Mouse (Mus musculus) heart, embryonic 10.5 days (tissue): ENCODE measurements around the gene Bcl9l. TPM values are rescaled to one million over a fixed set of nuclear protein-coding genes. Genes with fewer than 3 reads are reported as not detected.

Experiments
- DNase-seq: peaks from one replicate; pipeline ENCODE4 v3.0.0-alpha.2; 2017; ENCODE audit warnings: low spot score
- H3K27ac ChIP-seq: fragments of 300-500 bp; sonication (generic); 2 replicates; pipeline ENCODE4 v1.5.1; 2016; ENCODE audit warnings: mild to moderate bottlenecking
- H3K27me3 ChIP-seq: fragments of 300-500 bp; sonication (generic); 2 replicates; pipeline ENCODE4 v1.6.1; 2016; ENCODE audit warnings: mild to moderate bottlenecking; ENCODE audit not compliant: poor library complexity, insufficient read depth, severe bottlenecking
- H3K36me3 ChIP-seq: fragments of 300-500 bp; sonication (generic); 2 replicates; pipeline ENCODE4 v1.6.1; 2016; ENCODE audit warnings: mild to moderate bottlenecking, moderate library complexity
- H3K4me1 ChIP-seq: fragments of 300-500 bp; sonication (generic); 2 replicates; pipeline ENCODE4 v1.6.1; 2016; ENCODE audit warnings: mild to moderate bottlenecking
- H3K4me3 ChIP-seq: fragments of 300-500 bp; sonication (generic); 2 replicates; pipeline ENCODE4 v1.5.1; 2016; ENCODE audit warnings: mild to moderate bottlenecking, moderate library complexity
- H3K9me3 ChIP-seq: fragments of 300-500 bp; sonication (generic); 2 replicates; pipeline ENCODE4 v1.6.1; 2016; ENCODE audit warnings: mild to moderate bottlenecking, moderate library complexity
- WGBS: fragments of 180-500 bp; shearing (Covaris S2); methylation state at CpG from one replicate; pipeline ENCODE4 v1.1.7; 2016; 5-methylcytosine and 5-hydroxymethylcytosine counted together
- polyA plus RNA-seq: library from polyadenylated mRNA; unstranded; fragments of >200 nt; fragmentation: Nextera tagmentation; extraction: Ambion mirVana; gene quantifications from 2 replicates; pipeline ENCODE4 v1.2.1, GENCODE M21; 2016

Bcl9l gene
- polyA plus RNA-seq, 1 experiment from 2014 or later = 9.6 TPM

GRCm38 (mm10) chr9:44475936-44476335 lies 6.7 kb upstream of the Bcl9l start:
- Histone ChIP-seq H3K9me3 (no peaks in the 10 kb centered on the region), H3K27ac (no peak overlapping the region), H3K36me3 (no peaks in the 10 kb centered on the region), H3K4me1 (peaks cover 27% of the 10 kb centered on the region), H3K27me3 (0 out of 2 replicates have a peak, but pooled peaks cover 3% of the 10 kb centered on the region), H3K4me3 (no peak overlapping the region)
- WGBS = 84% methylated on average over 3 of the region's 3 CpGs
- no peak for DNase-seq

DNA sequence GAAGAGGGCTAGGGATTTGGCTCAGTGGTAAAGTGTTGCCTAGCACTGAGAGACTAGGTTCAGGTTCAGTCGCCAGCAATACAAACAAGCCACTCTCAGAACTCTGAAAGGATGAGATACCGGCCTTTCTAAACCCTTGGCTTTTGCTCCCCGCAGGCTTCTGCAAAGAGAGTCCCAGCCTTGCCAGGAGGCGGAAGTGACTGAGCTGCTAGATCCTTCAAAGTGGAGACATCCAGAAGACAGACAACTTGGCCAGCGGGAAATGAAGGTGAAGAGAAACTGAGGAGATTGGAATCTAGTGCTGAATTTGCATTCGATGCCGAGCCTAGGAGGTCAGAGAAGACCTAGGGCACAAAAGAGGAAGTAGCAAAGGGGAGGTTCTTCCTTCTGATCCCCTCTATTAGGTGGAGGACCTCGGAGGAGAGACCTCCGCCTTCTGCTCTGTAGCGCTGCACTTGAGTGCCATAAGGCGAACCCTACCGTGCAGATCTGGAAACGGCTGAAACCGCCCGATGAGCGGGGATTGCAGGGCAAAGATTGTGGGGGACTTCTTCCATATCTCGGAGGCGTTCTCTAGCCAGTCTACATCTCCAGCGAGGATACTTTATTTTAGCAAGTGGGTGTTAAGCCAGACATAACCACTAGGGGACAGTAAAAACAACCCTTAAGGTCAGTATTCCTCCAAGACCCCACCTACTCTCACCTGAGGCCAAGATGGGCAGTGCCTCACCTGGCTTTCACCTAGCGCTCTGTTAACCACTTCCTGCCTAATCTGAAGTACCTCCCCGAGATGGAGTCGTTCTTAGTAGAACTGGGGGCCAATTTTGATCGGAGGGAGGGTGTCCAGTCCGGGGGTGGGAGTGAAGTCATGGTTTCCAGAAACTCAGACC lies 5.0 kb upstream of the Bcl9l start:
- Histone ChIP-seq H3K36me3 (no peaks in the 10 kb centered on the region), H3K27me3 (0 out of 2 replicates have a peak, but pooled peaks cover 3% of the 10 kb centered on the region), H3K4me1 (peaks cover 41% of the 10 kb centered on the region), H3K9me3 (no peaks in the 10 kb centered on the region), H3K4me3 (peak overlapping the region; percentile 76), H3K27ac (peak overlapping the region; percentile 91)
- no peak for DNase-seq
- 3% methylated on average over 24 of the region's 24 CpGs for WGBS

DNA sequence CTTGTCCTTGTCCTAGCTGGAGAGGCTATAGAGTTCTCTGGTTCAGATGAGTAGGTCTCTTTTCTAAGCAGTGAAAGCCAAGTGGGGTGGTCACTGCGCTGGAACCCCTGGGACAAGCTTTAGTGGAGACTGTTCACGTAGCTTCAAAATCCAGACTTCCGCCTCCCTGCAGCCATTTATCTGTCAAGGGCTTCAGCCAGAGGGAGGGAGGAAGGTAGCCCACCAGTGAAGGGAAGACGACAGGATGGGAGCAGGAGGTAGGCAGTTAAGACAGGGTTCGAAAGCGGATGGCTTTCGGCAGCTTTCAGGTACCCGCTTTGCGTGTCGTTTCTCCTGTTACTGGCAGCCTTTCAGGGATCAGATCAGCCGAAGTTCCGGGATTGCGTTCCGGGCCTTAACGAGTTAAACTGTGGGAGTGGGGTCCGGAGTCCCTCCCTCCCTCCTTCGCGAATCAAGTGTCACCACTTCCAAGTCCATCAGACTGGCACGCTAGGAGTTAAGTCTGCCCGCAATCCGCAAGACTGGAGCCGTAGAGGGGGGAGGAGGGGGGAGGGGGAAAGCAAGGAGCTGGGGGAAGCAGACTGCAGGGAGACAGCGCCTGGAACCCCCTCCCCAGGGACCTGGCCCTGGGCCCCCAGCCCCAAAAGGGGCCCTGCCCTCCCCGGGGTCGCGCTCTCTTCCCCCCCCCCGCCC lies 4.2 kb upstream of the Bcl9l start:
- peaks cover 42% of the 10 kb centered on the region for H3K4me1 ChIP-seq
- H3K27me3 ChIP-seq = 0 out of 2 replicates have a peak, but pooled peaks cover 3% of the 10 kb centered on the region
- under 1% methylated on average over 24 of the region's 27 CpGs for WGBS
- H3K4me3 ChIP-seq = peak overlapping the region; percentile 76
- DNase-seq = peak; percentile 91
- no peaks in the 10 kb centered on the region for H3K9me3 ChIP-seq
- H3K36me3 ChIP-seq = no peaks in the 10 kb centered on the region
- H3K27ac ChIP-seq = peak overlapping the region; percentile 91

GRCm38 (mm10) chr9:44478959-44479605 lies 3.5 kb upstream of the Bcl9l start:
- Histone ChIP-seq H3K27me3 (0 out of 2 replicates have a peak, but pooled peaks cover 3% of the 10 kb centered on the region), H3K4me1 (peaks cover 48% of the 10 kb centered on the region), H3K4me3 (peak overlapping the region; percentile 76), H3K9me3 (no peaks in the 10 kb centered on the region), H3K36me3 (no peaks in the 10 kb centered on the region), H3K27ac (peak overlapping the region; percentile 91)
- peak; percentile 94 for DNase-seq
- under 1% methylated on average over 29 of the region's 29 CpGs for WGBS

DNA sequence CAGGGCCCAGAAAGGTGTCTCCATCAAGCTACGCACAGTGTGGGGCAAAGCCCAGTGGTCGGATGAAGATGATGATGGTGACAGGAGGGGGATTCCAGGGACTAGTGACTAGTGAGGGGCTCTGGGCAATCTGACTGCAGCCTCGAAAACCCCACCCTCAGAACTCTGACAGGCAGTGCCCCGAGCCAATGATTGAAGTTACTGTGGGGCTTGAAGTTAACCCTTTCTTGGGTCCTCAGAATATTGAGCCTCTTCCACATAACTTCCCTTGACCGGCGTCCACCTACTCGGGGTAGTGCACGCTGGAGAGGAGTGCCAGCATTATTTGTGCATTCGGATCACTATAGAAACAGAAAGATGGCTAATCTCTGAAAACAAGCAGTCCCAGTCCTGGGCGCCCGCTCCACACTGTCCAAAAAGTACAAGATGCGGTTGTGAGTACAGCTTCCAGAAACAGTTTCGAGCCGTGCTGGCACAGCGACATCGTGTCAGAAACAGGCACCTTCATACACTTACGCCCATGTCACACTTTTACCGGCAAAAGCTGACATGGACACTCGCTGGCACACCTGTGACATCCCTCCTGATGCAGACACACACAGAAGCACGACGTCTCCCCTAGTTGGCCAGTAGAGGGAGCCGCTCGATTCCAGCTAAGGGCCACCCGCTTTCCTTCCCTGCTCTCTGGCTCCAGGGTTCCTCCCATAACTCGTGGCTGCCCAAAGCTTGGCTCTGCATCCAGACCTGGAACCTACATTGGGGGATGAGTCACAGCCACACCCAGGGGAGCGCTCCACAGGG lies 2.8 kb upstream of the Bcl9l start:
- DNase-seq = peak; percentile 92
- H3K27me3 ChIP-seq = 0 out of 2 replicates have a peak, but pooled peaks cover 3% of the 10 kb centered on the region
- peaks cover 52% of the 10 kb centered on the region for H3K4me1 ChIP-seq
- H3K9me3 ChIP-seq = no peaks in the 10 kb centered on the region
- under 1% methylated on average over 26 of the region's 26 CpGs for WGBS
- no peaks in the 10 kb centered on the region for H3K36me3 ChIP-seq
- peak overlapping the region; percentile 91 for H3K27ac ChIP-seq
- H3K4me3 ChIP-seq = peak overlapping the region; percentile 76

DNA sequence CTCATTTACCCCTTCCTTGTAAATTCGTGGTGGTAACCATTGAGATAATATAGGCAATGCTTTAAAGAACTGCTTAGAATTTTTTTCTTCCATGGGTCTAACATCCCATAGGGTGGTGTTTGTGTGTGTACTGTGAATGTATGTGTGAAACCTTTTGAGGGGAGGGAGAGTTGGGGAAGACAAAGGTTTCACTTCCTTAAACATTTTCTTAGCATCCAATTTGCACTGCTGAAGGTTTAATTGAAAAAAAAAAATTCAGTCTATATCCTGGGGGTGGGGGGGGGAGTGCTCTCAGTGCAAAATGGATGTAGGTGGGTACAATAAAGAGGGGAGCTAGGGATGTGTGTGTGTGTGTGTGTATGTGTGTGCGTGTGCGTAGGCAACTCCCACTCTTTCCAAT lies 513 bp upstream of the Bcl9l start:
- Histone ChIP-seq H3K4me1 (peaks cover 75% of the 10 kb centered on the region), H3K27ac (peak overlapping the region; percentile 96), H3K9me3 (no peaks in the 10 kb centered on the region), H3K4me3 (peak overlapping the region; percentile 97), H3K27me3 (no peaks in the 10 kb centered on the region), H3K36me3 (no peaks in the 10 kb centered on the region)
- no peak for DNase-seq
- 7% methylated on average over 3 of the region's 3 CpGs for WGBS

DNA sequence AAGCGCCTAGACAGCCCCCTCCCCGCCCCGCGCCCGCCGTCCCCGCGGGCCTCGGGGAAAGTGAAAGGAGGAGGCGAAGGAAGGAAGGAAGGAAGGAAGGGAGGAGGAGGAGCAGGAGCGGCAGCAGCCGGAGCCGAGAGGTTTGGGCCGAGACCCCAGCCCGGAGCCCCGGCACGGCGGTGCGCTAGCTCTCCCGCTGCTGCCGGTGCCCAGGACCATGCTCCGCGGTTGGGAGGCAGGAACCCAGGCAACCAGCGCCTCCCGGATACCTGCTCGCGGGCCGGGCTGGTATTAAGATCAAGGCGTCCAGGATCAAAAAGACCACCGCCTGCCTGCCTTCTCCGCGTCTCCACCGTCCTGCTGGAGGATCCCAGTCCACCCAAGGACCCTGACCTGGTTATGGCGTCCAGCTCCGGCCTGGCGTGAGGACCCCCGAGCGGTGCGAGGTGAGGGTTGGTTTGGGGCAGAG lies 450 bp downstream of the Bcl9l start:
- H3K4me1 ChIP-seq = peaks cover 75% of the 10 kb centered on the region
- under 1% methylated on average over 39 of the region's 39 CpGs for whole genome bisulfite sequencing
- peak overlapping the region; percentile 97 for H3K4me3 ChIP-seq
- H3K27me3 ChIP-seq = no peaks in the 10 kb centered on the region
- H3K27ac ChIP-seq = peak overlapping the region; percentile 96
- DNase-seq = no peak
- H3K36me3 ChIP-seq = no peaks in the 10 kb centered on the region
- H3K9me3 ChIP-seq = no peaks in the 10 kb centered on the region

- DNase-seq = no peak
- Histone ChIP-seq H3K27me3 (no peaks in the 10 kb centered on the region), H3K27ac (peak overlapping the region; percentile 96), H3K36me3 (no peaks in the 10 kb centered on the region), H3K4me3 (peak overlapping the region; percentile 97), H3K4me1 (peaks cover 78% of the 10 kb centered on the region), H3K9me3 (no peaks in the 10 kb centered on the region)
- under 1% methylated on average over 12 of the region's 12 CpGs for WGBS
Observed at GRCm38 (mm10) chr9:44483510-44484044, 952 bp downstream of the Bcl9l start.

GRCm38 (mm10) chr9:44484311-44485104 lies 1.9 kb downstream of the Bcl9l start:
- WGBS = 21% methylated on average over 7 of the region's 7 CpGs
- H3K4me3 ChIP-seq = peak overlapping the region; percentile 97
- H3K36me3 ChIP-seq = no peaks in the 10 kb centered on the region
- no peaks in the 10 kb centered on the region for H3K27me3 ChIP-seq
- peaks cover 83% of the 10 kb centered on the region for H3K4me1 ChIP-seq
- peak overlapping the region; percentile 96 for H3K27ac ChIP-seq
- H3K9me3 ChIP-seq = no peaks in the 10 kb centered on the region
- no peak for DNase-seq

- 34% methylated on average over 6 of the region's 6 CpGs for WGBS
- Histone ChIP-seq H3K9me3 (no peaks in the 10 kb centered on the region), H3K4me1 (peaks cover 85% of the 10 kb centered on the region), H3K36me3 (no peaks in the 10 kb centered on the region), H3K27me3 (no peaks in the 10 kb centered on the region), H3K27ac (peak overlapping the region; percentile 96), H3K4me3 (peak overlapping the region; percentile 97)
- no peak for DNase-seq
Observed at GRCm38 (mm10) chr9:44485105-44485515, 2.5 kb downstream of the Bcl9l start.

GRCm38 (mm10) chr9:44485516-44486161 lies 3.0 kb downstream of the Bcl9l start:
- Histone ChIP-seq H3K9me3 (no peaks in the 10 kb centered on the region), H3K4me1 (peaks cover 86% of the 10 kb centered on the region), H3K36me3 (no peaks in the 10 kb centered on the region), H3K27me3 (no peaks in the 10 kb centered on the region), H3K27ac (peak overlapping the region; percentile 96), H3K4me3 (peak overlapping the region; percentile 97)
- no peak for DNase-seq
- 28% methylated on average over 14 of the region's 14 CpGs for WGBS
